Mouse (Mus musculus): ENCODE data around the gene Hsd17b6.
"Not testable (repeated sequence)": the region's sequence is repeated elsewhere in the genome, so short reads cannot be mapped to it uniquely, and the experiment has no call there.

Hsd17b6 gene

DNA sequence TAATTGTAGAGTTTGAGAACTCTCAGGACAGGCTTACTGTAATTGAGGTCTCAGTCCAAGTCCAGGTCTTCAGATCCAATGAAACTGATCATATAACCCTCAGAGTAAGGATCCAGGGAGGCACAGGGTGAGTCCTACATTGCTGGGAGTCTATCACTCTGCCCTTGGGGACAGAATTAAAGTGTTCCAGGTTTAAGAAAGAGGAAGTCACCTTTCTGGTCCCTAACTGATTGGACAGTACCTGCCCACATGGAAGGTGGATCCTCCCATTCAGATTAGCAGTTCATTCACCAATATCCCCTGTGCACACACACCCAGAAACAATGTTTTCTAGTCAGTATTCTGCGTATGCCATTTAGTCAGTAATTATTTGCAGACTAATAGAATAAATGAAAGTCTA, at the start of gene Hsd17b6:
Gene Hsd17b6 (minus strand): TSS at position 166 of the 400 bp plus-strand sequence.
- DNase-seq = no peak

DNA sequence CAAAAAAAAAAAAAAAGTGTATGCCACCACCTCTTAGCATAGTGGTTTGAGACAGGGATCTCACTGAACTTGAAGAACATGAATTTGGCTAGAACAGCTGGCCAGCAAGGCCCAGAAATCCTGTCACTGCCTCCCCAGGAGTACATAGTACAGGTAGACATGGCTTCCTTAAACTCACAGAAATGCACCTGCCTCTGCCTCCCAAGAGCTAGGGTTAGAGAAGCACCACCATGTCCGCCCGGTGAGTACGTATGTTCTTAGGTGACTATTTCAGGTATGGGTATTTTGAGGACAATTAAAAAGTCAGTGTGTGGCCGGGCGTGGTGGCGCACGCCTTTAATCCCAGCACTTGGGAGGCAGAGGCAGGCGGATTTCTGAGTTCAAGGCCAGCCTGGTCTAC, 45.6 kb upstream of the Hsd17b6 start:
- DNase-seq = no peak

DNA sequence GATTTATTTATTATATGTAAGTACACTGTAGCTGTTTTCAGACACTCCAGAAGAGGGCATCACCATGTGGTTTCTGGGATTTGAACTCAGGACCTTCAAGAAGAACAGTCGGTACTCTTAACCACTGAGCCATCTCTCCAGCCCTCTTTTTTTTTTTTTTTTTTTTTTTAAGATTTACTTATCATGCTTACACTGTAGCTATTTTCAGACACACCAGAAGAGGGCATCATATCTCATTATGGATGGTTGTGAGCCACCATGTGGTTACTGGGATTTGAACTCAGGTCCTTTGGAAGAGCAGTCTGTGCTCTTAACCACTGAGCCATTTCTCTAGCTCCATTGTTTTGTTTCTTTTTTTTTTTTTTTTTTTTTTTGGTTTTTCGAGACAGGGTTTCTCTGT, 44.7 kb upstream of the Hsd17b6 start:
- not testable (repeated sequence) for DNase-seq

DNA sequence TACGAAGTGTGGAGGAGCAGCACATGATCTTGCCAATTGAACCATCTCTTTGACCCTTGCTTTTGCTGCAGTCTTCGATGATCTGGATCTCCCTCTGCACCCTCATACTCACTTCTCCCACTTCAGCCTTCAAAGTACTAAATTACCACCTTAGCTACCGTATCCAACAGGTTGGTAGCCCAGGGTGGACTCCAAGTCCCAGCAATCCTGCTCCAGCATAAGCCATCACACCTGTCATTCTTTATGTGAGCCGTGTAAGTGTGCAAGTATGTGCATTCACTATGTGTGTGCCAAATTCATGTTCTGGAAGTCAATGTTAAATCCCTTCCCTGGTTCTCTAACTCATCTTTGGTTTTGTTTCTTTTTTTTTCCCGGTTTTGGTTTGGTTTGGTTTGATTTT, 44.2 kb upstream of the Hsd17b6 start:
- DNase-seq = no peak

DNA sequence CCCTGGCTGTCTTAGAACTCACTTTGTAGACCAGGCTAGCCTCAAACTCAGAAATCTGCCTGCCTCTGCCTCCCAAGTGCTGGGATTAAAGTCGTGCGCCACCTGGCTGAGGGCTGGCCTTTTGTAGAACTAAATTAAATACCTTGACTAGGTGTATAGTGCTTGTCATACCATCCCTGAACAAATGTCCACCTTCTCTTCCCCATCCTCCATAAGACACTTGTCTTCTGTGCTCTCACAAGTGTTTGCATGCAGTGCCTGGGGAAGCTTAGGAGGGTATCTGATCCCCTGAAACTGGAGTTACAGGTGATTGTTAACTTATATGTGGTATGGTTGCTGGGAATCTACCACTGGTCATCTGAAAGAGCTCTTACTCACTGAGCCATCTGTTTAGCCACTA, 42.9 kb upstream of the Hsd17b6 start:
- DNase-seq = no peak

DNA sequence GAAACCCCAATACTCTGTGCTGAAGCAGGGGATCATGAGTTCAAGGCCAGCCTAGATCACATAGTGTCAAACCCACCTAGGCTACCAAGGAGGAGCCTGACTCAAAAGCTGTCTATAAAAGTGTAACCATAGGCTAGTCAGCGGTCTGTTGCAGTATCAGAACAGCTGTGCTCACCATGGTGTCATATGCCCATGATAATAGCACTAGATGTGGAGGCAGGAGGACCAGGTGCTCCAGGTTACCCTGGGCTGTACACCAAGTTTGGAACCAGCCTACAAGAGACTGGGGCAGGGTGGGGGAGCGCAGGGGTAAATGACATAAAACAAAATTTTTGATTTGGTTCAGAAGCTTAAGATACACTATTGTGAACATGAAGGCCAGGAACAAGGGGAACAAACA, 42.3 kb upstream of the Hsd17b6 start:
- no peak for DNase-seq

DNA sequence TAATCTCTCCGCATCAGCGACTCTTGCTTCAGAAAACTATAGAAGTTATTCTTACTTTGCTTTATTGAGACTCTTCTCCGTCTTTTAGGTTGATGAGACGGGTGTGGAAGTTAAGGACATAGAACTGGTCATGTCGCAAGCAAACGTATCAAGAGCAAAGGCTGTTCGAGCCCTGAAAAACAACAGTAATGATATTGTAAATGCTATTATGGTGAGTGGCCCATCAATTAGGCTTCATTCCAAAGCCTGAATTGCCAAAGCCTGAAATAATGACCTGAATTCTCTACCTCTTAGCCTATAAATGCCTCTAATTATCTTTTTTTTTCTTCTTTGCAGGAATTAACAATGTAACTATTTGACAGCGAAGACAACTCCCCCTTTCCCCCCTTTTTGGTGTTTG, 40.7 kb upstream of the Hsd17b6 start:
- DNase-seq = no peak

DNA sequence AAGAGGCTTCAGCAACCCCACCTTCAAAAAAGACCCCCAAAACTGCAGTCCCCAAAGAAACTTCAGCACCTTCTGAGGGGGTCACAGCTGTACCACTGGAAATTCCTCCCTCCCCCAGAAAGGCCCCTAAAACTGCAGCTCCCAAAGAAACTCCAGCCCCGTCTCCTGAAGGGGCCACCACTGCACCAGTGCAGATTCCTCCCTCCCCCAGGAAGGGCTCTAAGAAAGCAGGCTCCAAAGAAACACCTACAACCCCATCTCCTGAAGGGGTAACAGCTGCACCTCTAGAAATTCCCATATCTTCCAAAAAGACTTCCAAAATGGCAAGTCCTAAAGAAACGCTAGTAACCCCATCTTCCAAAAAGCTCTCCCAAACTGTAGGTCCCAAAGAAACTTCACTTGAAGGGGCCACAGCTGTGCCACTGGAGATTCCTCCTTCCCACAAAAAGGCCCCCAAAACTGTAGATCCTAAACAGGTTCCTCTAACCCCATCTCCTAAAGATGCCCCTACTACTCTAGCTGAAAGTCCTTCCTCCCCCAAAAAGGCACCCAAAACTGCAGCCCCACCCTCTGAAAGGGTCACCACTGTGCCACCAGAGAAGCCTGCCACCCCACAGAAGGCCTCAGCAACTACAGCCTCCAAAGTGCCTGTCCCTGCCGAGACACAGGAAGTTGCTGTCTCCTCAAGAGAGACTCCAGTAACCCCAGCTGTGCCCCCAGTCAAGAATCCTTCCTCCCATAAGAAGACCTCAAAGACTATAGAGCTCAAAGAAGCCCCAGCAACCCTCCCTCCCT, 35.8 kb upstream of the Hsd17b6 start:
- DNase-seq = peak; percentile 33

DNA sequence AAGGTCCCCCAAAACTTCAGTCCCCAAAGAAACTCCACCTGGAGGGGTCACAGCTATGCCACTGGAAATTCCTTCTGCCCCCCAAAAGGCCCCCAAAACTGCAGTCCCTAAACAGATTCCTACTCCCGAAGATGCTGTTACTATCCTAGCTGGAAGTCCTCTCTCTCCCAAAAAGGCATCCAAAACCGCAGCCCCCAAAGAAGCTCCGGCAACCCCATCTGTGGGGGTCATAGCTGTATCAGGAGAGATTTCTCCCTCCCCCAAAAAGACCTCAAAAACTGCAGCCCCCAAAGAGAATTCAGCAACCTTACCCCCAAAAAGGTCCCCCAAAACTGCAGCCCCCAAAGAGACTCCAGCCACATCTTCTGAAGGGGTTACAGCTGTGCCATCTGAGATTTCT, 35.1 kb upstream of the Hsd17b6 start:
- DNase-seq = no peak

DNA sequence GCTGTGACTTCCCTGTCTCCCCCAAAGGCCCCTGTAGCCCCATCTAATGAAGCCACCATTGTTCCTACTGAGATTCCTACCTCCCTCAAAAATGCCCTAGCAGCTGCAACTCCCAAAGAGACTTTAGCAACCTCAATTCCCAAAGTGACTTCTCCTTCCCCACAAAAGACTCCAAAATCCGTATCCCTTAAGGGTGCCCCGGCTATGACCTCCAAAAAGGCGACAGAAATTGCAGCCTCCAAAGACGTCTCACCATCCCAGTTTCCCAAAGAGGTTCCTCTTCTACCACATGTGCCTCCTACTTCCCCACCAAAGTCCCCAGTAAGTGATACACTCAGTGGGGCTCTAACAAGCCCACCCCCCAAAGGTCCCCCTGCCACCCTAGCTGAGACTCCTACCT, 34.2 kb upstream of the Hsd17b6 start:
- no peak for DNase-seq

DNA sequence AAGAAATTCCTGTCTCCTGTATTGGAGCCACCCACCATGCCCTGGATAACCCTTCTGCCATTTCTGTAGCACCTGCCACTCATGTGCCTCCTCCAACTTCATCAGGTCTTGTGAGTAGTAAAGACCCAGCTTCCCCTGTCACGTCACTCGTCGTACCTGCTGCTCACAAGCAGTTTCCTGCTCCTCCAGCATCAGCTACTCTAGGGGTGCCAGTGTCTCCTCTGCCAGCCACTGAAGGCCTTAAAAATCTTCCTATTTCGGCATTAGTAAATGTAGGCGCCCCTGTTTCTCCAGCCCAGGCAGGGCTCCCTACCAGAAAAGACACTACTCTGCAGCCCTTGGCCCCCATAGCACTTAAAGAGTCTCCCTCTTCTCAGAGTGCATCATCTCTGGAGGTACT, 32.9 kb upstream of the Hsd17b6 start:
- no peak for DNase-seq

DNA sequence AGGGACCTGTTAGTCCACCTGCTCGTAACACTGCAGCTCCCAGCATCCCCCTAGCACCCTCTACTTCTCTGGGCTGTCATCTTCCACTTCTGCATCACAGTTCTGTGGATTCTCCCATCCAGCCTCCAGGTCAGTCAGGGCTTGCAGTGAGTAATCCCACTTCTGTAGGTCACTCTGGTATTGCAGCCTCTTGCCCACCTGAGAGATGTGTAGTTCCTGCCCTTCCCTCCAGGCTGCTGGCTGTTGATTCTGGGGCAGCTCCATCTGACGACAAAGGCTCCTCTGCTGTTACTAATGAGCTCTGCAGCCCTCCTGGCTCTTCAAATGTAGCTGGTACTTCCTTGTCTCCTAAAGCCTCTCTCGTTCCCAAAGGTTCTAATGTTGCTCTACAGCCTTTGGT, 32.4 kb upstream of the Hsd17b6 start:
- DNase-seq = no peak

DNA sequence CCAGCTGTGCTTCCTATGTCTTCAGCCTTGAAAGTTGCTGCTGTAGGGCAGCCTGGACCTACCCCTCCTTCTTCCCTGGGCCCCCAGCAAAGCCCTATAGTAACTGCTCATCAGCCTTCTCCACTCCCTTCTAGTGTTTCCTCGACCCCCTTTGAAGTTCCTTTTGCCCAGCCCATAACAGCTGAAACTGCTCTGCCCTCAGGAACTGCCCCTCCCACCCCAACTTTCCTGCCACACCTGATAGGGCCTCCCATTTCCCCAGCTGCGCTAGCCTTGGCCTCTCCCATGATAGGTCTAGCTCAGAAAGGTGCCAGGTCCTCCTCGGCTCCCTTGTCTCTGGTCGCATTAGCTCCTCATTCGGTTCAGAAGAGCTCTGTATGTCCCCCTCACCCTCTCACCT, 31.8 kb upstream of the Hsd17b6 start:
- peak; percentile 47 for DNase-seq

DNA sequence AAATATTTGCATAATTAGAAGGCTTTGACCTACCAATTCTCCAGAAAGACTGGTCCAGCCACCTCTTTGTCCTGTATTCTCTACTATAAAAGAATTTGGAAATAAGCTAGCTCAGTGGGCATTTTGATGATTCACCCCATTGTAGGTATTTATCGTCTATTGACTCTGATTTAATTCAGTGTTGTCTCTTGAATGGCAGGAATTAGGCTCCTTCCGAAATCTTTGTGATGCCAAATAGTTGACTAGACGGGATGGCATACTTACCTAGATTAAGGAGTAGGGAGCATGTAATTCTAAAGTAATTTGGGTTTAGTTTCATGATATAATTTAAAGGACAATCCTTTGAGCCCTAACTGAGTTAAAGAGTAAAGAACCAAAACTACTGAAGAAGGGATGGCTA, 30.5 kb upstream of the Hsd17b6 start:
- DNase-seq = no peak

DNA sequence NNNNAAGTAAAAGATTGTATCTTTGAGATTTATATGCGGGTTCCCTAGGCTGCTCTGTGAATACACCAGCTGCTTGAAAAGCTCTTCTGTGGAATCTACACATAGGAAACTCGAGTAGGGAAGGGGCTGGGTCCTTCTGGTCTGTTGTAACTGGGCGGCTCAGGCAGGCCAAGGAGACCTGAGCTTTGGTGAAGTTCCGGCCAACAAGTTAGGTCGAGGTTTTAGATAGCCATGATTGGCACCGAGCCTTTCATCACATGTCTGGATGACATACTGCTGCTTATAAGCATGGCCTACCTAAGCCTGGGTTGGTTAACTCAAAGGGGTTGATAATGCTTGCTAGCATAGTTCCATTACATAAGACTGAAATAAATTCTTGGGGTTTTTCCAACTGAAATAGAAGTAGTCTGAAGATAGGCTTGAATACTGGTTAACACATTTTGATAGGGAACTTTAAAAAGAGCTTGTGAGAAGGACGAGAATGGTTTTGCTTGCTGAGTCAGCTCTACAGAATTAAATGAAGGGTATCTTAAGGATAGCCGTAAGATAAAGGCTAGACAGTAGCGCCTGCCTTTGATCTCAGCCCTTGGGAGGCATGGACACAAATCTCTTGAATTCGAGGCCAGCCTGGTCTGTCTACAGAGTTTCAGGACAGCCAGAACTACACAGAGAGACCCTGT, 29.5 kb upstream of the Hsd17b6 start:
- DNase-seq = no peak

DNA sequence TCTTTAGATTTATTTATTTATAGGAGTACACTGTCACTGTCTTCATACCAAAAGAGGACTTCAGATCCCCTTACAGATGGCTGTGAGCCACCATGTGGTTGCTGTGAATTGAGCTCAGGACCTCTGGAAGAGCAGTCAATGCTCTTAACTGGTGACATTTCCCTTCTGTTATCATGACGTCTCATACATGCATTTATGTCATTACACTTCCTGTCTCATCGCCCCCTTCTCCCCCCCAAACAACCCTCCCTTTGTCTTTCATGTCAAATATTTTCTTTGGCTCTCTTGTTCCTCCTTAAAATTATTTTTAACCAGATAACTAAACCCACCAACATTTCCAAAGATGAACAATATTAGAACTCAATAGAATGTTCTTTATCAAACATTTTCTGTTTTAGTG, 23.4 kb upstream of the Hsd17b6 start:
- no peak for DNase-seq

DNA sequence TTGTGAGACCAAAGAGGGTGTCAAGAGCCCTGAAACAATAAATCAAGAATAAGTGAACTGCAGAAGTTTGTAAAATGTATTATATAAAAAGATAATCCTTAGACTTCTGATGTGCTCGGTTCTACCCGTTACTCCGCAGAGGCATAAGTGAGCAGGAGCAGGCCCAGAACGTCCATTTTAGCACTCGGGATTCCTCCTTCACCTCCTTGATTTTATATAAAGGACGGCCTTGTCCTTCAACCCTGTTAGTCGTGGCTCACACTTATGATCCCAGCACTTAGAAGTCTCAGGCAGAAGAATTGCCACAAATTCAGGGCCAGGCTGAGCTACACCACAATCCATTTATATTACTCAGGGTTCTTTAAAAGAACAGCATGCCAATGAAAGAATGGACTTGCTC, 22.5 kb upstream of the Hsd17b6 start:
- no peak for DNase-seq

DNA sequence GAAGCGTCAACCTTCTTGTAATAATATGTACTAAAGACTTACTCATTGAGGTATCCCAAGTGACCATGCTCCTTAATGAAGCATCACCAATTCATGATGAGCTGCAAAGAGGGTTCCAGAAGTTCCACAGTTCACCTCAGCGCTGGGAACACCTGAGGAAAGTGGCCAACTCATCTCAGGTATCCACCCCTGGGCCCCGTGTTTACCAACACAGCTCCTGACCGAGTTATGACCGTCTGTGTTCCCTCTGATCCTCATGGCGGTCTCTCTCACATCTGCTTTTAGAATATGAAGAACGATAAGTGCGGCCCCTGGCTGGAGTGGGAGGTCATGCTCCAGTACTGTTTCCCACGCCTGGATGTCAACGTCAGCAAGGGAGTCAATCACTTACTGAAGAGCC, 16.1 kb upstream of the Hsd17b6 start:
- no peak for DNase-seq

DNA sequence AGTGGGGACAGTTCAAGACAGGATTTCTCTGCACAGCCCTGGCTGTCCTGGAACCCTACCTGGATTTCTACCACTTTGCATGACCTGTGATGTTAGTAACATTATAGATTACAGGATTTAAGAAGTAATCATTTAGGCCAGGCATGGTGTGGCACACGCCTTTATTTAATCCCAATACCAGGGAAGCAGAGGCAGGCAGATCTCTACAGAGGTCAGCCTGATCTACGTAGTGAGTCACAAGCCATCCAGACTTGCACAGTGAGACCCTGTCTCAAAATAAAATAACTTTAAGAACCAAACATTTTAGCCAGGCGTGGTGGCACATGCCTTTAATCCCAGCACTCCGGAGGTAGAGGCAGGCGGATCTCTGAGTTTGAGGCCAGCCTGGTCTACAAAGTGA, 14.8 kb upstream of the Hsd17b6 start:
- no peak for DNase-seq

DNA sequence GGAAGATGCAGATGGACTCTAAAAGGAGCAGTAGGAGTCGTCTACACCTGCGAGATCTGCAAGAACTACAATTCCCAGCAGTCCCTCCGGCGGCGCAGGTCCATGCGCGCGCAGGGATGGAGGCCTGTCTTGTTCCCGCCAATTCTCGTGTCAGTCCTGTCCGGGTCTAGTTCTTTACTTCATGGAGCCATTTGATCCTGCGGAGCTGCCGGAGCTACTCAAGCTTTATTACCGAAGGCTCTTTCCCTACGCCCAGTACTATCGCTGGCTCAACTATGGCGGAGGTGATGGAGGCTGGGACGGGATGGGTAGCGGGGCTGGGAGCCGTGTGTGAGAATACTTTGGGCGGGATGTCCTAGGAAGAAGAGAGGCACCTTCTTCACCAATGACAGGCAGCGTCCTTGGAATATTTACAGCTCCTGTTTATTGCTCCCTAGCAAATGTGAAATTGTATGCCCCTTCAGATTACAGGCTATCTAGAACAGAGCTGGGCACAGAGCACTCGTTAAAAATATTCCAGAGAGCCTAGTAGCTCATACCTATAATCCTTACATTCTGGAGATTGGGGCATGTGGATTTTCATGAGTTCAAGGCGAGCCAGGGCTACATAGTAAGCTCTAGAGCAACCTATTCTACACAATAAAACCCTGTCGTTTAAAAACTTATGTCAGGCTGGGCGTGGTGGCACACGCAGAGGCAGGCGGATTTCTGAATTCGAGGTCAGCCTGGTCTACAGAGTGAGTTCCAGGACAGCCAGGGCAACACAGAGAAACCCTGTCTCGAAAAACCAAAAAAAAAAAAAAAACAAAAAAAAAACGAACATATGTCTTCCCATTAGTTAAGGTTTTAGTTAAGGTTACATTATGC, 7.9 kb upstream of the Hsd17b6 start, which contains the start of gene Prim1:
Gene Prim1 (plus strand): TSS at position 101 of the 867 bp plus-strand sequence.
- peak; percentile 87 for DNase-seq

DNA sequence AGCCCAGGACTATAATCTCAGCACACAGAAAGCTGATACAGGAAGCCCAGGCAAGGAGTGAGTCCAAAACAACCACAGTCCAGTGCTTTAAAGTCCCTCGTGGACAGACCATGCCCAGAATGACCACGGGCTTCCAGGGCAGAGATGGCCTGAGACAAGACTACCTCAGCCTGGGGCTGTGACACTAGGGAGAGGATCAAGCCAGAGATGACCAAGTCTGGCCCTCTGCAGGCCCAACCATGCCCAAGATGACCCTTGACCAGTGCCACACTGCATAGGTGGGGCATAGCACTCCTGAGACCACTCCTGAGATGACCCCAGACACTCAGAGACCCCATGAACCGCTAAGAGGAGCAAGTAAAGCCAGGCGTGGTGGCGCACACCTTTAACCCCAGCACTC, 2.3 kb upstream of the Hsd17b6 start:
- DNase-seq = no peak

DNA sequence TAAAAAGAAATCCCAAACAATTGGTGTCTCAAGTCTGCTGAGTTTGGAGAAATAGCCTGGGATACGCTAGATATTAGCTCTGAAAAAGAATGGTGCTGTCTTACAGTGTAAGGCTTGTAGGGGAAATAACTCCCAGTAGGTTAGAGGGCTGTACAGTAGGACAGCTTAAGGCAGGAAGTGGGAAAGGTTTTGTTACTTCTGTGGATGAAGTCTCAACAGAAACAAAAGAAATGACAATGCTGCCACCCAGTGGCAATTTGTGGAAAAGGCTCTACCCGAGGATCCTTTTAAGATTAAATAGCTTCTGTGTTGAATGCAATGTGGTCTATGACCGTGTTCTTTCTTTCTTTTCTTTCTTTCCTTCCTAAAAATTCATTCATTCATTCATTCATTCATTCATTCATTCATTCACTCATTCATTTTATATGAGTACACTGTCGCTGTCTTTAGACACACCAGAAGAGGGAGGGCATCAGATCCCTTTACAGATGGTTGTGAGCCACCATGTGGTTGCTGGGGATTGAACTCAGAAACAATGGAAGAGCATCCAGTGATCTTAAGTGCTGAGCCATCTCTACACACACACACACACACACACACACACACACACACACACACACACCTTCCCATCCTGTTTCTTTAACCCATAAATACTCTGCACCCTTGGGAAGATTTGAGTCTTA, 937 bp upstream of the Hsd17b6 start:
- peak; percentile 85 for DNase-seq

DNA sequence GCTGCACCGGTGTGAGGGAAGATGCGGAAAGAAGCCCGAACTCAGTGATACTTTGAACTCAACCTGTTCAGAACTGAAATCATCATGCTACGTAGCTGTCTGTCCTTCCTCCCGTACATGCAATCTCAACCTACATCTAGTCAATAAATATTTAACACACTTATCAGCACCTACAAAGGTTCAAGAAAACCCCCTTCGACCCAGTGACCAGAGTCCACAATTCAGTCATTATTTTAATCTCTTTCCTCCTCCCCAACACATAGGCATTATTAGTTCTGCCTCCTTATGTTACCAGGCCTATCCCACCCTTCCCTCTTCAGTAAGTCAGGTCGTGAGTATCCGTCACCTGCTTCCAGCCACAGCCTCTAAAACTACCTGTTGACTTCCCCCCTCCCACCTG, 1.9 kb downstream of the Hsd17b6 start:
- no peak for DNase-seq
